ENCODE assay signal across 27 mouse cellular contexts in genomic region chr6:148534364-148534763, GRCm38 (mm10).
DNase-seq lines count a peak whose midpoint lies in the region; ATAC-seq lines count a peak whose summit lies in the region.
"Had no signal": no experiment of that assay in that cellular context is flagged by ENCODE, and none has a peak within 500 bp of the region (broad histone marks: within the 10 kb centered on the region; RNA-seq: fewer than 3 reads in every experiment).

No protein-coding gene starts in this region.

- intact Hi-C loops in heart, postnatal 14 days (cut with DNase I): no loop called here

- peak; percentile 30; the same call in 1 of the 2 replicates for ATAC-seq in liver, embryonic 16.5 days (ENCODE audit: low read depth)
- ATAC-seq in liver, embryonic 11.5 days (replicated peaks; ENCODE audit: low FRiP score): no peak
- peak; percentile 89 for ATAC-seq in granulocyte monocyte progenitor cell, adult 5-6 weeks (replicated peaks; ENCODE audit: poor library complexity, severe bottlenecking)
- ATAC-seq: midbrain, embryonic 15.5 days; Patski had no signal

- no peak overlapping the region for H3K9ac ChIP-seq in liver, embryonic 16.5 days (ENCODE audit: low read depth, low read length)
- no peak overlapping the region for H3K9ac ChIP-seq in liver, embryonic 11.5 days (ENCODE audit: low read depth, low read length)
- H3K9ac ChIP-seq: embryonic facial prominence, embryonic 15.5 days; forebrain, embryonic 12.5 days; hindbrain, embryonic 14.5 days; liver, embryonic 13.5 days; lung, embryonic 15.5 days; midbrain, embryonic 15.5 days had no signal

- H3K4me2 ChIP-seq in liver, embryonic 16.5 days (ENCODE audit: low read depth, low read length): no peak overlapping the region
- no peak overlapping the region for H3K4me2 ChIP-seq in liver, embryonic 11.5 days
- H3K4me2 ChIP-seq: embryonic facial prominence, embryonic 15.5 days; forebrain, embryonic 12.5 days; heart, embryonic 11.5 days; hindbrain, embryonic 14.5 days; liver, embryonic 13.5 days; lung, embryonic 15.5 days; midbrain, embryonic 15.5 days had no signal

- H3K27ac ChIP-seq in liver, embryonic 16.5 days (ENCODE audit: low read length): no peak overlapping the region
- H3K27ac ChIP-seq in liver, embryonic 11.5 days (ENCODE audit: low read depth, low read length): no peak overlapping the region
- H3K27ac ChIP-seq: embryonic facial prominence, embryonic 10.5 days; embryonic facial prominence, embryonic 15.5 days; forebrain, embryonic 12.5 days; hindbrain, embryonic 14.5 days; liver, embryonic 13.5 days; lung, embryonic 15.5 days; midbrain, embryonic 15.5 days; stomach, postnatal 0 days had no signal

- no peaks in the 10 kb centered on the region for H3K4me1 ChIP-seq in liver, embryonic 16.5 days (ENCODE audit: control insufficient read depth, low read depth, low read length)
- H3K4me1 ChIP-seq in liver, embryonic 11.5 days (replicated peaks; ENCODE audit: control insufficient read depth, insufficient read depth, low read length): no peaks in the 10 kb centered on the region
- H3K4me1 ChIP-seq: embryonic facial prominence, embryonic 15.5 days; forebrain, embryonic 12.5 days; liver, embryonic 13.5 days; midbrain, embryonic 15.5 days had no signal

- H3K27me3 ChIP-seq in liver, embryonic 16.5 days (ENCODE audit: control insufficient read depth, insufficient read depth, low read depth, low read length): no peaks in the 10 kb centered on the region
- H3K27me3 ChIP-seq in liver, embryonic 11.5 days (replicated peaks; ENCODE audit: control insufficient read depth, insufficient read depth, low read length): no peaks in the 10 kb centered on the region
- H3K27me3 ChIP-seq: embryonic facial prominence, embryonic 15.5 days; forebrain, embryonic 12.5 days; liver, embryonic 13.5 days; lung, embryonic 15.5 days; midbrain, embryonic 15.5 days; Patski had no signal

- H3K4me3 ChIP-seq in liver, embryonic 16.5 days (ENCODE audit: low read depth, low read length): no peak overlapping the region
- no peak overlapping the region for H3K4me3 ChIP-seq in liver, embryonic 11.5 days (ENCODE audit: low read depth, low read length)
- H3K4me3 ChIP-seq: embryonic facial prominence, embryonic 10.5 days; embryonic facial prominence, embryonic 15.5 days; forebrain, embryonic 12.5 days; liver, embryonic 13.5 days; lung, embryonic 15.5 days; midbrain, embryonic 15.5 days had no signal

- peak; percentile 86 for DNase-seq in heart, adult 11 months
- DNase-seq in heart, postnatal 14 days: no peak
- no peak for DNase-seq in liver, embryonic 11.5 days (ENCODE audit: low spot score)
- peak; percentile 5 for DNase-seq in skeletal muscle tissue, adult 2 months (ENCODE audit: low read depth, low spot score)
- no peak for DNase-seq in kidney, adult 11 months
- no peak for DNase-seq in spleen, adult 18-20 months
- DNase-seq: adrenal gland, postnatal 14 days; cerebellum, adult 18-20 months; gastrocnemius, postnatal 10 days; kidney, adult 8-10 months; kidney, postnatal 25 days; liver, embryonic 13.5 days; lung, postnatal 36 days; right cerebral cortex, postnatal 25 days; thymus, adult 18-20 months; thymus, postnatal 25 days had no signal

- WGBS in liver, embryonic 16.5 days (ENCODE audit: insufficient replicate concordance): 51% methylated on average over 4 of the region's 4 CpGs
- WGBS in liver, embryonic 11.5 days: 70% methylated on average over 4 of the region's 4 CpGs

- H3K9me3 ChIP-seq in liver, embryonic 16.5 days (replicated peaks; ENCODE audit: control insufficient read depth, low read length): no peaks in the 10 kb centered on the region
- H3K9me3 ChIP-seq in liver, embryonic 11.5 days (ENCODE audit: control insufficient read depth, low read length): no peaks in the 10 kb centered on the region
- H3K9me3 ChIP-seq: embryonic facial prominence, embryonic 10.5 days; embryonic facial prominence, embryonic 15.5 days; forebrain, embryonic 12.5 days; liver, embryonic 13.5 days; lung, embryonic 15.5 days; midbrain, embryonic 15.5 days had no signal

- H3K36me3 ChIP-seq in liver, embryonic 16.5 days (ENCODE audit: control insufficient read depth, insufficient read depth): no peaks in the 10 kb centered on the region
- H3K36me3 ChIP-seq in liver, embryonic 11.5 days (ENCODE audit: control insufficient read depth, insufficient read depth, low read length): no peaks in the 10 kb centered on the region
- H3K36me3 ChIP-seq: embryonic facial prominence, embryonic 10.5 days; embryonic facial prominence, embryonic 15.5 days; forebrain, embryonic 12.5 days; liver, embryonic 13.5 days; lung, embryonic 15.5 days; midbrain, embryonic 15.5 days had no signal

Comparison
In these comparisons a context has a peak if more than half of its experiments do, and no peak if none do; other contexts are left out.
1. DNase-seq: peak in heart, adult 11 months (single experiment) and skeletal muscle tissue, adult 2 months (single experiment); none in heart, postnatal 14 days (0 of 2), liver, embryonic 11.5 days (single experiment), kidney, adult 11 months (single experiment) and spleen, adult 18-20 months (0 of 2).